Comparison of ENCODE assay signal across 8 mouse cellular contexts in genomic region chr11:96035133-96035532, GRCm38 (mm10). TPM values are rescaled to one million over a fixed set of nuclear protein-coding genes. Genes with fewer than 3 reads are reported as not detected.
DNase-seq lines count a peak whose midpoint lies in the region; ATAC-seq lines count a peak whose summit lies in the region.

No protein-coding gene starts in this region.

- no peaks in the 10 kb centered on the region for H3K9me3 ChIP-seq in megakaryocyte, embryonic 14.5 days
- no peaks in the 10 kb centered on the region for H3K9me3 ChIP-seq in hindbrain, embryonic 13.5 days
- no peaks in the 10 kb centered on the region for H3K9me3 ChIP-seq in midbrain, embryonic 12.5 days

- peak overlapping the region; percentile 96 for H3K4me2 ChIP-seq in hindbrain, embryonic 13.5 days
- peak overlapping the region; percentile 93 for H3K4me2 ChIP-seq in midbrain, embryonic 12.5 days (replicated peaks)

- peak overlapping the region; percentile 48 for H3K27ac ChIP-seq in hindbrain, embryonic 13.5 days
- H3K27ac ChIP-seq in midbrain, embryonic 12.5 days (replicated peaks), result peak overlapping the region; percentile 68; the same call in 1 of the 2 replicates

- H3K36me3 ChIP-seq in megakaryocyte, embryonic 14.5 days (replicated peaks; ENCODE audit: low read length), result peaks cover 26% of the 10 kb centered on the region
- H3K36me3 ChIP-seq in hindbrain, embryonic 13.5 days, result peaks cover 23% of the 10 kb centered on the region
- peaks cover 10% of the 10 kb centered on the region for H3K36me3 ChIP-seq in midbrain, embryonic 12.5 days

- peak overlapping the region; percentile 88 for H3K9ac ChIP-seq in hindbrain, embryonic 13.5 days
- peak overlapping the region; percentile 81 for H3K9ac ChIP-seq in midbrain, embryonic 12.5 days (replicated peaks)

- DNase-seq in adrenal gland, postnatal 14 days, result peak; percentile 42
- DNase-seq in adrenal gland, adult (ENCODE audit: inconsistent age in 2 of 2, low spot score in 1 of 2), result no peak
- no peak for DNase-seq in B cell, adult 2 months
- DNase-seq in thymus, postnatal 25 days, result no peak

- 13% methylated on average over 6 of the region's 6 CpGs for WGBS in hindbrain, embryonic 13.5 days
- WGBS in midbrain, embryonic 12.5 days, result 15% methylated on average over 6 of the region's 6 CpGs

- ATAC-seq in megakaryocyte, adult 5-6 weeks (ENCODE audit: poor library complexity, severe bottlenecking), result no peak
- peak; percentile 36; the same call in 1 of the 2 replicates for ATAC-seq in hindbrain, embryonic 13.5 days (ENCODE audit: low FRiP score)
- no peak for ATAC-seq in midbrain, embryonic 12.5 days (ENCODE audit: low FRiP score, low read depth)

- H3K27me3 ChIP-seq in megakaryocyte, embryonic 14.5 days (replicated peaks), result peaks cover 13% of the 10 kb centered on the region
- peaks cover 11% of the 10 kb centered on the region; the same call in 1 of the 2 replicates for H3K27me3 ChIP-seq in hindbrain, embryonic 13.5 days
- H3K27me3 ChIP-seq in midbrain, embryonic 12.5 days, result 0 out of 2 replicates have a peak, but pooled peaks cover 3% of the 10 kb centered on the region

- peaks cover 22% of the 10 kb centered on the region for H3K4me1 ChIP-seq in megakaryocyte, embryonic 14.5 days
- peaks cover 29% of the 10 kb centered on the region for H3K4me1 ChIP-seq in hindbrain, embryonic 13.5 days (replicated peaks)
- peaks cover 13% of the 10 kb centered on the region for H3K4me1 ChIP-seq in midbrain, embryonic 12.5 days

- H3K4me3 ChIP-seq in megakaryocyte, embryonic 14.5 days (replicated peaks), result peak overlapping the region; percentile 96
- H3K4me3 ChIP-seq in hindbrain, embryonic 13.5 days, result peak overlapping the region; percentile 89
- peak overlapping the region; percentile 87 for H3K4me3 ChIP-seq in midbrain, embryonic 12.5 days

RNA-seq across cellular contexts. Expression of gene Snf8, which starts 0.4 kb away (rescaled TPM):
- total RNA-seq in adrenal gland, postnatal 14 days (2021), result 77.7 and 79.2 TPM in 2 replicates
- 21.3 and 146 TPM in 2 replicates for polyA plus RNA-seq in megakaryocyte, embryonic 14.5 days (2012; ENCODE audit: insufficient read depth, low replicate concordance)
- 80.1 and 93.3 TPM in 2 replicates for total RNA-seq in megakaryocyte, adult 5-6 weeks (2015)
- total RNA-seq in megakaryocyte, adult 5-6 weeks (2017), result 47.6 and 59.8 TPM in 2 replicates
- 138 and 141 TPM in 2 replicates for polyA plus RNA-seq in hindbrain, embryonic 13.5 days (2015; fragmentation: Nextera tagmentation; extraction: Ambion mirVana)
- polyA plus RNA-seq in midbrain, embryonic 12.5 days (2016; fragmentation: Nextera tagmentation; extraction: Ambion mirVana), result 111 and 126 TPM in 2 replicates

RNA-seq across cellular contexts. Expression of gene Gip, which starts 10.8 kb away (rescaled TPM):
- total RNA-seq in adrenal gland, postnatal 14 days (2021), result not detected in 2 replicates
- not detected in 2 replicates for polyA plus RNA-seq in megakaryocyte, embryonic 14.5 days (2012; ENCODE audit: insufficient read depth, low replicate concordance)
- not detected in 2 replicates for total RNA-seq in megakaryocyte, adult 5-6 weeks (2015)
- total RNA-seq in megakaryocyte, adult 5-6 weeks (2017), result not detected in 2 replicates
- polyA plus RNA-seq in hindbrain, embryonic 13.5 days (2015; fragmentation: Nextera tagmentation; extraction: Ambion mirVana), result not detected in 2 replicates
- not detected in 2 replicates for polyA plus RNA-seq in midbrain, embryonic 12.5 days (2016; fragmentation: Nextera tagmentation; extraction: Ambion mirVana)

RNA-seq across cellular contexts. Expression of gene Igf2bp1, which starts 29.4 kb away (rescaled TPM):
- total RNA-seq in adrenal gland, postnatal 14 days (2021), result 5.0 and 8.4 TPM in 2 replicates
- polyA plus RNA-seq in megakaryocyte, embryonic 14.5 days (2012; ENCODE audit: insufficient read depth, low replicate concordance), result 0.06 TPM in 1 of 2 replicates, not detected in the other
- not detected in 2 replicates for total RNA-seq in megakaryocyte, adult 5-6 weeks (2015)
- not detected in 2 replicates for total RNA-seq in megakaryocyte, adult 5-6 weeks (2017)
- polyA plus RNA-seq in hindbrain, embryonic 13.5 days (2015; fragmentation: Nextera tagmentation; extraction: Ambion mirVana), result 22.8 and 23.1 TPM in 2 replicates
- polyA plus RNA-seq in midbrain, embryonic 12.5 days (2016; fragmentation: Nextera tagmentation; extraction: Ambion mirVana), result 98.1 and 104 TPM in 2 replicates

RNA-seq across cellular contexts. Expression of gene Ube2z, which starts 30.1 kb away (rescaled TPM):
- total RNA-seq in adrenal gland, postnatal 14 days (2021), result 43.8 and 45.2 TPM in 2 replicates
- 12.1 and 13.8 TPM in 2 replicates for polyA plus RNA-seq in megakaryocyte, embryonic 14.5 days (2012; ENCODE audit: insufficient read depth, low replicate concordance)
- total RNA-seq in megakaryocyte, adult 5-6 weeks (2015), result 22.5 and 22.8 TPM in 2 replicates
- total RNA-seq in megakaryocyte, adult 5-6 weeks (2017), result 20.8 and 21.5 TPM in 2 replicates
- polyA plus RNA-seq in hindbrain, embryonic 13.5 days (2015; fragmentation: Nextera tagmentation; extraction: Ambion mirVana), result 31.0 and 31.7 TPM in 2 replicates
- 36.1 and 42.1 TPM in 2 replicates for polyA plus RNA-seq in midbrain, embryonic 12.5 days (2016; fragmentation: Nextera tagmentation; extraction: Ambion mirVana)

RNA-seq across cellular contexts. Expression of gene Atp5g1, which starts 40.3 kb away (rescaled TPM):
- 244 and 262 TPM in 2 replicates for total RNA-seq in adrenal gland, postnatal 14 days (2021)
- polyA plus RNA-seq in megakaryocyte, embryonic 14.5 days (2012; ENCODE audit: insufficient read depth, low replicate concordance), result 305 and 325 TPM in 2 replicates
- 192 and 203 TPM in 2 replicates for total RNA-seq in megakaryocyte, adult 5-6 weeks (2015)
- 24.3 and 35.9 TPM in 2 replicates for total RNA-seq in megakaryocyte, adult 5-6 weeks (2017)
- polyA plus RNA-seq in hindbrain, embryonic 13.5 days (2015; fragmentation: Nextera tagmentation; extraction: Ambion mirVana), result 530 and 549 TPM in 2 replicates
- polyA plus RNA-seq in midbrain, embryonic 12.5 days (2016; fragmentation: Nextera tagmentation; extraction: Ambion mirVana), result 364 and 367 TPM in 2 replicates

Comparison
In these comparisons a context has a peak if more than half of its experiments do, and no peak if none do; other contexts are left out.
1. RNA of gene Igf2bp1, which starts 29.4 kb away (polyA plus RNA-seq): 98.1 to 104 TPM in midbrain, embryonic 12.5 days and 22.8 to 23.1 TPM in hindbrain, embryonic 13.5 days; 0.06 TPM in megakaryocyte, embryonic 14.5 days; every median in the first group is over 10 times any median in the second.
2. Peak in every context shown above with its lines, with median percentiles within 50 percentile points of each other: H3K4me3 ChIP-seq.